Mouse (Mus musculus) neural tube, embryonic 14.5 days (tissue): ENCODE measurements around the gene Ppfibp2. TPM values are rescaled to one million over a fixed set of nuclear protein-coding genes. Genes with fewer than 3 reads are reported as not detected.

Experiments used
- ATAC-seq: fragments of 200-750 bp; cut with Nextera tagmentation; 2 replicates; pipeline ENCODE4 v1.8.0; 2017; ENCODE audit warnings: low read depth, mild to moderate bottlenecking, moderate TSS enrichment, moderate library complexity
- H3K27ac ChIP-seq: fragments of 300-500 bp; sonication (generic); 2 replicates; pipeline ENCODE4 v1.5.1; 2014; ENCODE audit warnings: low read depth, mild to moderate bottlenecking, control low read depth, low read length, moderate library complexity, mixed read lengths
- H3K27me3 ChIP-seq: fragments of 300-500 bp; sonication (generic); 2 replicates; pipeline ENCODE4 v1.6.1; 2014; ENCODE audit warnings: low read length; ENCODE audit not compliant: control insufficient read depth, insufficient read depth
- H3K36me3 ChIP-seq: fragments of 300-500 bp; sonication (generic); 2 replicates; pipeline ENCODE4 v1.6.1; 2014; ENCODE audit warnings: low read length, mixed read lengths; ENCODE audit not compliant: control insufficient read depth, insufficient read depth
- H3K4me1 ChIP-seq: fragments of 300-500 bp; sonication (generic); 2 replicates; pipeline ENCODE4 v1.6.1; 2014; ENCODE audit warnings: low read length; ENCODE audit not compliant: control insufficient read depth, insufficient read depth
- H3K4me2 ChIP-seq: fragments of 300-500 bp; sonication (generic); 2 replicates; pipeline ENCODE4 v1.6.1; 2014; ENCODE audit warnings: mild to moderate bottlenecking, low read depth, low read length, control low read depth
- H3K4me3 ChIP-seq: fragments of 300-500 bp; sonication (generic); 2 replicates; pipeline ENCODE4 v1.5.1; 2014; ENCODE audit warnings: low read depth, low read length, control low read depth, mixed read lengths
- H3K9ac ChIP-seq: fragments of 300-500 bp; sonication (generic); replicated peaks from 2 replicates; pipeline ENCODE4 v1.6.1; 2014; ENCODE audit warnings: low read depth, mild to moderate bottlenecking, control low read depth, low read length, mixed read lengths
- H3K9me3 ChIP-seq: fragments of 300-500 bp; sonication (generic); 2 replicates; pipeline ENCODE4 v1.6.1; 2016; ENCODE audit warnings: low read length; ENCODE audit not compliant: control insufficient read depth
- whole genome bisulfite sequencing: fragments of 180-500 bp; shearing (Covaris S2); extraction: QIAGEN DNeasy Blood & Tissue Kit; methylation state at CpG from one replicate; pipeline ENCODE4 v1.1.7; 2014; 5-methylcytosine and 5-hydroxymethylcytosine counted together
- polyA plus RNA-seq: library from polyadenylated mRNA; unstranded; fragments of >200 nt; fragmentation: Nextera tagmentation; extraction: Ambion mirVana; gene quantifications from 2 replicates; pipeline ENCODE4 v1.2.1, GENCODE M21; 2014

Ppfibp2 gene
- polyA plus RNA-seq, 1 experiment from 2014 or later, result 2.0 TPM

GRCm38 (mm10) chr7:107648937-107649688 is 54.1 kb downstream of the Ppfibp2 start:
- Histone ChIP-seq H3K4me3 (no peak overlapping the region), H3K9me3 (no peaks in the 10 kb centered on the region), H3K27ac (no peak overlapping the region), H3K36me3 (no peaks in the 10 kb centered on the region), H3K4me2 (no peak overlapping the region), H3K4me1 (no peaks in the 10 kb centered on the region), H3K27me3 (no peaks in the 10 kb centered on the region), H3K9ac (no peak overlapping the region)
- 86% methylated on average over 12 of the region's 12 CpGs for WGBS
- no peak for ATAC-seq

DNA sequence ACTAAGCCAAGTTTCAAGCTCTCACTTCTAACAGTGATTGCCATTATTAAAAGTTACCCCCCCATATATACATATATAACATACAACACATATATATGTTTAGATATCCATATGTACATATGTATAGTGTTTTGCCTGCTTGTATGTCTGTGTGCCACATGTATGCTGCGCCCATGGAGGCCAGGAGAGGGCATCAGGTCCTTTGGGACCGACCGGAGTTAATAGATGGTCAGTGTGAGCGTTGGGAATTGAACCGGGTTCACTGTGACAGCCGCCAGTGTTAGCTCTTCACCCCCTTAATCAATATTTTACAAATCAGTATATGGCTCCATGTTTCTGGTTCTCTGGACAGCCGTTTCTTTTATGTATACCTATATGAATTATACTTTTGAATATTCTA is 55.0 kb downstream of the Ppfibp2 start:
- ATAC-seq, result no peak
- 81% methylated on average over 7 of the region's 7 CpGs for WGBS
- H3K27ac ChIP-seq, result no peak overlapping the region

DNA sequence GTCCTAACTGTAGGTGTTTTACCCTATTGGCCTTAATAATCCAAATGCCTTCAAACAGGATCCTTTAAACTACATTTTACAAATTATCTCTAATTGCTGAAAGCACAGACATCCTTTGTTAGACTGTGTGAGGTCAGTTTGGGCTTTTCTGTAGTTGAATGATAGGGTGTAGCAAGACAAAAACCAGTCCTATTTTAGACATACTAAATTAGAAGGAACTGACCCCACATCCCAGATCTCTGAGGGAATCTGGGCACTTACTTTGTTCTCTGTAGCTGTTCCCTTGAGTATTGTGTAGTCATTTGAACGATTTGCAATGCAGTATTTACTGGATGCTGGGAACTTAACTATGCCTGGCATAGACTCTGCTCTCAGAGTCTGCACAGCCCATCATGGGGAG is 56.8 kb downstream of the Ppfibp2 start:
- no peak overlapping the region for H3K4me3 ChIP-seq
- no peaks in the 10 kb centered on the region for H3K4me1 ChIP-seq
- H3K9ac ChIP-seq, result no peak overlapping the region
- H3K27me3 ChIP-seq, result no peaks in the 10 kb centered on the region
- no peak for ATAC-seq
- no peak overlapping the region for H3K4me2 ChIP-seq
- no peaks in the 10 kb centered on the region for H3K9me3 ChIP-seq
- H3K36me3 ChIP-seq, result no peaks in the 10 kb centered on the region
- H3K27ac ChIP-seq, result no peak overlapping the region
- WGBS, result 65% methylated on average over 1 of the region's 1 CpGs

More for the DNA sequence above, 55.0 kb downstream of the Ppfibp2 start:
- Histone ChIP-seq H3K36me3 (no peaks in the 10 kb centered on the region), H3K9ac (no peak overlapping the region), H3K4me2 (no peak overlapping the region), H3K4me1 (no peaks in the 10 kb centered on the region), H3K4me3 (no peak overlapping the region), H3K9me3 (no peaks in the 10 kb centered on the region), H3K27me3 (no peaks in the 10 kb centered on the region)

GRCm38 (mm10) chr7:107656451-107656850 is 61.4 kb downstream of the Ppfibp2 start:
- Histone ChIP-seq H3K4me1 (no peaks in the 10 kb centered on the region), H3K36me3 (no peaks in the 10 kb centered on the region), H3K4me3 (no peak overlapping the region), H3K9me3 (no peaks in the 10 kb centered on the region), H3K9ac (no peak overlapping the region), H3K27ac (no peak overlapping the region), H3K27me3 (no peaks in the 10 kb centered on the region), H3K4me2 (no peak overlapping the region)
- WGBS, result 95% methylated on average over 6 of the region's 6 CpGs
- no peak for ATAC-seq

GRCm38 (mm10) chr7:107659186-107659918 is 64.3 kb downstream of the Ppfibp2 start:
- WGBS, result 87% methylated on average over 8 of the region's 8 CpGs
- no peak for ATAC-seq

DNA sequence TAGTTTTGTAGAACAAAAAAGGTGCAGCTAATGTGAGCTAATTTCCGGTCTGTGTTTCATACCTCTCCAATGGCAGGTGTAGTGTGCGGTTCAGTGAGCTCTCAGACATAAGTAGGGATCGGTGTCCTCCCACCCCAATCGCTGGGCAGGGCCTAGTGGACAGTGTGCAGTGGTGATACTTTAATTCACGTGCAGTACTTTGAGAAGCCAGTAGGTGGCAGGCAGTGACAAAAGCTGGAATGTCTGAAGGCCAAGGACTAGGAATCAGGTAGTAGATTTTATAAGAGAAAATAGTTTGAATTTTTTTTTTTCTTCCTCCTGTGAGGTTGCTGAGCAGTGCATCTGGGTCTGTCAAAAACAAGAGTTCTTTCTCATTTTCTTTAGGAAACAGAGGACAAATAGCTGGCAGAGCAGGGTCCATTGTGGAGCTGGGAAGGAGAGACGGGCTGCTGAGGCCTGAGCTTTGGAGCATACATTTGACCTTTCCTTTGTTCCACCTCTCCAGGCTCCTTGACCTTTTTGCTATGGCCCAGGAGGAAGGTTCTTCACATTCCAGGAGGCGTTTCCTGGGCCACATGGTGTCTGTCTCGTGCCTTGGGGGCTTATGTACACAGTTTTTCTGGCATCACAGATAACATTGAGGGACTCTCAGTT is 66.3 kb downstream of the Ppfibp2 start:
- H3K27ac ChIP-seq, result no peak overlapping the region
- no peaks in the 10 kb centered on the region for H3K4me1 ChIP-seq
- ATAC-seq, result peak; percentile 74; the same call in 1 of the 2 replicates
- 16% methylated on average over 8 of the region's 8 CpGs for WGBS
- no peak overlapping the region for H3K4me2 ChIP-seq
- no peak overlapping the region for H3K4me3 ChIP-seq
- H3K27me3 ChIP-seq, result no peaks in the 10 kb centered on the region
- no peaks in the 10 kb centered on the region for H3K36me3 ChIP-seq
- no peaks in the 10 kb centered on the region for H3K9me3 ChIP-seq
- no peak overlapping the region for H3K9ac ChIP-seq

More at GRCm38 (mm10) chr7:107659186-107659918, 64.3 kb downstream of the Ppfibp2 start:
- H3K4me3 ChIP-seq, result no peak overlapping the region
- H3K4me1 ChIP-seq, result no peaks in the 10 kb centered on the region
- no peaks in the 10 kb centered on the region for H3K36me3 ChIP-seq
- H3K27me3 ChIP-seq, result no peaks in the 10 kb centered on the region
- no peak overlapping the region for H3K27ac ChIP-seq
- H3K9me3 ChIP-seq, result no peaks in the 10 kb centered on the region
- H3K9ac ChIP-seq, result no peak overlapping the region
- no peak overlapping the region for H3K4me2 ChIP-seq

GRCm38 (mm10) chr7:107661843-107662281 is 66.9 kb downstream of the Ppfibp2 start:
- ATAC-seq, result no peak

DNA sequence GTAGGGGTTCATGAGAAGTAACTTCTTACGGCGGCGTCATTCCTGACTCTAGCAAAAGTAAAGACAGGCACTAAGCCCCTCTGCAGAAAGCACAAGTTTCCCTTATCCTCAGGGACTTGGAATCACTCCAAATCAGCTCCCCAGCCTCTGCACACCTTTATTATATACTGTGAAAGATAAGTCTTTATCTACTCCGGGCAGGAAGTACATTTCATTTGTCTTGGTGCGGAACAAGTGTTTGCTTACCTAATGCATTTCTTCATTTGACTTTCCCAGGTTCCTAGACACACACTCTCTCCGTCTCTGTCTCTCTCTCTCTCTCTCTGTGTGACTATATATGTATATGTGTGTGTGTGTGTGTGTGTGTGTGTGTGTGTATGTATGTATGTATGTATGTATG is 68.6 kb downstream of the Ppfibp2 start:
- no peak overlapping the region for H3K9ac ChIP-seq
- H3K4me3 ChIP-seq, result no peak overlapping the region
- no peaks in the 10 kb centered on the region for H3K9me3 ChIP-seq
- H3K27ac ChIP-seq, result no peak overlapping the region
- H3K36me3 ChIP-seq, result no peaks in the 10 kb centered on the region
- WGBS, result 89% methylated on average over 6 of the region's 6 CpGs
- no peaks in the 10 kb centered on the region for H3K4me1 ChIP-seq
- ATAC-seq, result no peak
- no peaks in the 10 kb centered on the region for H3K27me3 ChIP-seq
- H3K4me2 ChIP-seq, result no peak overlapping the region

More at GRCm38 (mm10) chr7:107661843-107662281, 66.9 kb downstream of the Ppfibp2 start:
- no peaks in the 10 kb centered on the region for H3K4me1 ChIP-seq
- no peaks in the 10 kb centered on the region for H3K27me3 ChIP-seq
- no peaks in the 10 kb centered on the region for H3K9me3 ChIP-seq
- WGBS, result 64% methylated on average over 5 of the region's 5 CpGs
- no peak overlapping the region for H3K27ac ChIP-seq
- no peak overlapping the region for H3K4me2 ChIP-seq
- H3K9ac ChIP-seq, result no peak overlapping the region
- no peak overlapping the region for H3K4me3 ChIP-seq
- no peaks in the 10 kb centered on the region for H3K36me3 ChIP-seq
